Mouse (Mus musculus) 3T3-L1 (cell line): ENCODE data around the gene Mrtfb.
A peak's percentile ranks its signal among the peaks of the same experiment; 100 is the strongest.

Experiments
- DNase-seq: peaks from one replicate; pipeline ENCODE4 v3.0.0-alpha.2; 2015; ENCODE audit warnings: low read depth, low spot score

Gene Mrtfb

GRCm38 (mm10) chr16:13350729-13351128, 94.4 kb downstream of the Mrtfb start:
- DNase-seq = peak; percentile 95

GRCm38 (mm10) chr16:13351268-13351667, 95.0 kb downstream of the Mrtfb start:
- DNase-seq = peak; percentile 67

GRCm38 (mm10) chr16:13353927-13354326, 97.6 kb downstream of the Mrtfb start:
- DNase-seq = peak; percentile 90

GRCm38 (mm10) chr16:13354431-13354830, 98.2 kb downstream of the Mrtfb start:
- no peak for DNase-seq

- peak; percentile 94 for DNase-seq
Measured at GRCm38 (mm10) chr16:13357806-13358679, 101.8 kb downstream of the Mrtfb start.

- DNase-seq = no peak
Measured at GRCm38 (mm10) chr16:13358741-13359140, 102.5 kb downstream of the Mrtfb start.

- no peak for DNase-seq
Measured at GRCm38 (mm10) chr16:13359405-13359858, 103.2 kb downstream of the Mrtfb start.

- DNase-seq = no peak
Measured at GRCm38 (mm10) chr16:13360208-13360607, 103.9 kb downstream of the Mrtfb start.

GRCm38 (mm10) chr16:13360835-13361234, 104.6 kb downstream of the Mrtfb start:
- DNase-seq = no peak

- no peak for DNase-seq
Measured at GRCm38 (mm10) chr16:13363141-13363540, 106.9 kb downstream of the Mrtfb start.

GRCm38 (mm10) chr16:13364145-13364544, 107.9 kb downstream of the Mrtfb start:
- peak; percentile 88 for DNase-seq

- DNase-seq = peak; percentile 54
Measured at GRCm38 (mm10) chr16:13366256-13366655, 110.0 kb downstream of the Mrtfb start.

GRCm38 (mm10) chr16:13366802-13367465, 110.7 kb downstream of the Mrtfb start:
- DNase-seq = peak; percentile 61

GRCm38 (mm10) chr16:13367466-13367856, 111.2 kb downstream of the Mrtfb start:
- no peak for DNase-seq

GRCm38 (mm10) chr16:13368645-13369044, 112.4 kb downstream of the Mrtfb start:
- no peak for DNase-seq

- peak; percentile 98 for DNase-seq
Measured at GRCm38 (mm10) chr16:13371740-13372287, 115.5 kb downstream of the Mrtfb start.

- DNase-seq = no peak
Measured at GRCm38 (mm10) chr16:13372899-13373533, 116.7 kb downstream of the Mrtfb start.

GRCm38 (mm10) chr16:13376947-13377486, 120.7 kb downstream of the Mrtfb start:
- DNase-seq = no peak

- DNase-seq = no peak
Measured at GRCm38 (mm10) chr16:13378157-13378556, 121.9 kb downstream of the Mrtfb start.

GRCm38 (mm10) chr16:13379865-13380264, 123.6 kb downstream of the Mrtfb start:
- no peak for DNase-seq

GRCm38 (mm10) chr16:13381771-13382170, 125.5 kb downstream of the Mrtfb start:
- DNase-seq = peak; percentile 55

GRCm38 (mm10) chr16:13387306-13387705, 131.0 kb downstream of the Mrtfb start:
- peak; percentile 35 for DNase-seq
